ENCODE assay signal across 11 mouse cellular contexts in genomic region chr8:114772276-114772849, GRCm38 (mm10).
DNase-seq lines count a peak whose midpoint lies in the region; ATAC-seq and TF ChIP-seq lines count a peak whose summit lies in the region.
"Had no signal": no experiment of that assay in that cellular context is flagged by ENCODE, and none has a peak within 500 bp of the region (broad histone marks: within the 10 kb centered on the region; RNA-seq: fewer than 3 reads in every experiment).

No protein-coding gene starts in this region.

- 53% methylated on average over 1 of the region's 1 CpGs for WGBS in forebrain, embryonic 14.5 days
- WGBS in forebrain, embryonic 10.5 days = 58% methylated on average over 1 of the region's 1 CpGs
- 59% methylated on average over 1 of the region's 1 CpGs for WGBS in kidney, embryonic 15.5 days
- WGBS in neural tube, embryonic 15.5 days = 41% methylated on average over 1 of the region's 1 CpGs
- WGBS in stomach, postnatal 0 days = 42% methylated on average over 1 of the region's 1 CpGs

- 0 out of 2 replicates have a peak overlapping the region, but pooled peaks have one; percentile 27 for H3K27ac ChIP-seq in forebrain, embryonic 14.5 days (ENCODE audit: low read depth, low read length)
- no peak overlapping the region for H3K27ac ChIP-seq in forebrain, embryonic 10.5 days
- H3K27ac ChIP-seq in kidney, embryonic 15.5 days = peak overlapping the region; percentile 4; the same call in 1 of the 2 replicates
- H3K27ac ChIP-seq in neural tube, embryonic 15.5 days (replicated peaks) = no peak overlapping the region
- no peak overlapping the region for H3K27ac ChIP-seq in stomach, postnatal 0 days (replicated peaks)

- H3K36me3 ChIP-seq in forebrain, embryonic 14.5 days (ENCODE audit: control insufficient read depth, insufficient read depth, low read length) = no peaks in the 10 kb centered on the region
- H3K36me3 ChIP-seq in forebrain, embryonic 10.5 days (replicated peaks) = no peaks in the 10 kb centered on the region
- no peaks in the 10 kb centered on the region for H3K36me3 ChIP-seq in kidney, embryonic 15.5 days
- H3K36me3 ChIP-seq in neural tube, embryonic 15.5 days = no peaks in the 10 kb centered on the region
- H3K36me3 ChIP-seq in stomach, postnatal 0 days (ENCODE audit: control insufficient read depth, insufficient read depth, low read length) = no peaks in the 10 kb centered on the region

- ATAC-seq in forebrain, embryonic 14.5 days = no peak
- no peak for ATAC-seq in kidney, embryonic 15.5 days (replicated peaks; ENCODE audit: low FRiP score)
- ATAC-seq in neural tube, embryonic 15.5 days (ENCODE audit: low FRiP score) = no peak
- ATAC-seq in stomach, postnatal 0 days (ENCODE audit: low FRiP score, low TSS enrichment) = peak; percentile 65; the same call in 1 of the 2 replicates

- no peak for DNase-seq in forebrain, embryonic 14.5 days (ENCODE audit: low spot score)
- no peak for DNase-seq in forebrain, embryonic 10.5 days (ENCODE audit: extremely low spot score, low spot score)
- no peak for DNase-seq in kidney, postnatal 10 days
- peak; percentile 45 for DNase-seq in neural tube, embryonic 10.5 days (ENCODE audit: extremely low spot score, low spot score)
- DNase-seq in stomach, postnatal 0 days (ENCODE audit: low spot score) = no peak
- no peak for DNase-seq in thymus, adult 18-20 months
- DNase-seq: cerebellum, postnatal 10 days; heart, adult 18-20 months; spleen, adult 18-20 months had no signal

- H3K4me2 ChIP-seq in forebrain, embryonic 14.5 days (ENCODE audit: low read length) = no peak overlapping the region
- no peak overlapping the region for H3K4me2 ChIP-seq in kidney, embryonic 15.5 days
- H3K4me2 ChIP-seq in neural tube, embryonic 15.5 days = no peak overlapping the region
- H3K4me2 ChIP-seq in stomach, postnatal 0 days (replicated peaks; ENCODE audit: low read depth) = no peak overlapping the region

- no peaks in the 10 kb centered on the region for H3K9me3 ChIP-seq in forebrain, embryonic 14.5 days (replicated peaks; ENCODE audit: control insufficient read depth, low read length)
- no peaks in the 10 kb centered on the region for H3K9me3 ChIP-seq in forebrain, embryonic 10.5 days
- no peaks in the 10 kb centered on the region for H3K9me3 ChIP-seq in kidney, embryonic 15.5 days (replicated peaks)
- no peaks in the 10 kb centered on the region for H3K9me3 ChIP-seq in neural tube, embryonic 15.5 days (replicated peaks)
- H3K9me3 ChIP-seq in stomach, postnatal 0 days (ENCODE audit: control insufficient read depth, low read length) = no peaks in the 10 kb centered on the region

- TF ChIP-seq CTCF in stomach, postnatal 0 days (IDR thresholded peaks at IDR 0.05; ENCODE audit: low read depth) = no peak

- no peak overlapping the region for H3K4me3 ChIP-seq in forebrain, embryonic 14.5 days (ENCODE audit: low read depth, low read length)
- H3K4me3 ChIP-seq in forebrain, embryonic 10.5 days = no peak overlapping the region
- H3K4me3 ChIP-seq in kidney, embryonic 15.5 days (replicated peaks) = no peak overlapping the region
- H3K4me3 ChIP-seq in neural tube, embryonic 15.5 days (replicated peaks) = no peak overlapping the region
- no peak overlapping the region for H3K4me3 ChIP-seq in stomach, postnatal 0 days (ENCODE audit: low read depth, low read length)

- peaks cover 3% of the 10 kb centered on the region; the same call in 1 of the 2 replicates for H3K27me3 ChIP-seq in forebrain, embryonic 14.5 days (replicated peaks; ENCODE audit: control insufficient read depth, insufficient read depth, low read length)
- peaks cover 6% of the 10 kb centered on the region for H3K27me3 ChIP-seq in forebrain, embryonic 10.5 days (ENCODE audit: poor library complexity, severe bottlenecking)
- peaks cover 4% of the 10 kb centered on the region for H3K27me3 ChIP-seq in kidney, embryonic 15.5 days
- no peaks in the 10 kb centered on the region for H3K27me3 ChIP-seq in neural tube, embryonic 15.5 days (replicated peaks)
- H3K27me3 ChIP-seq in stomach, postnatal 0 days (ENCODE audit: control insufficient read depth, insufficient read depth, low read length) = no peaks in the 10 kb centered on the region

- peaks cover 11% of the 10 kb centered on the region for H3K4me1 ChIP-seq in forebrain, embryonic 14.5 days (ENCODE audit: control insufficient read depth, insufficient read depth, low read length)
- H3K4me1 ChIP-seq in forebrain, embryonic 10.5 days = peaks cover 47% of the 10 kb centered on the region
- H3K4me1 ChIP-seq in kidney, embryonic 15.5 days = peaks cover 45% of the 10 kb centered on the region
- H3K4me1 ChIP-seq in neural tube, embryonic 15.5 days = peaks cover 38% of the 10 kb centered on the region
- no peaks in the 10 kb centered on the region; the same call in 1 of the 2 replicates for H3K4me1 ChIP-seq in stomach, postnatal 0 days (replicated peaks; ENCODE audit: control insufficient read depth, insufficient read depth)

- TF ChIP-seq EP300 in stomach, postnatal 0 days (optimal IDR thresholded peaks at IDR 0.05) = no peak

- H3K9ac ChIP-seq in forebrain, embryonic 14.5 days (ENCODE audit: low read length) = no peak overlapping the region
- H3K9ac ChIP-seq in kidney, embryonic 15.5 days = no peak overlapping the region
- no peak overlapping the region for H3K9ac ChIP-seq in neural tube, embryonic 15.5 days (replicated peaks)
- no peak overlapping the region for H3K9ac ChIP-seq in stomach, postnatal 0 days (ENCODE audit: low read length)

Comparison
In these comparisons a context has a peak if more than half of its experiments do, and no peak if none do; other contexts are left out.
1. H3K27ac ChIP-seq: peak in forebrain, embryonic 14.5 days (single experiment) and kidney, embryonic 15.5 days (single experiment); none in forebrain, embryonic 10.5 days (single experiment), neural tube, embryonic 15.5 days (single experiment) and stomach, postnatal 0 days (single experiment).